Mouse (Mus musculus) ES-Bruce4 (cell line): ENCODE measurements around the gene Zcchc10.
"Not testable (repeated sequence)": the region's sequence is repeated elsewhere in the genome, so short reads cannot be mapped to it uniquely, and the experiment has no call there.

ENCODE experiments used
- EP300 ChIP-seq: IDR thresholded peaks from 2 replicates; pipeline ENCODE4 v1.6.1; 2011; ENCODE audit warnings: low read depth, low read length; ENCODE audit not compliant: insufficient read depth
- POLR2A ChIP-seq: IDR thresholded peaks from one replicate; pipeline ENCODE4 v1.8.1; 2011; ENCODE audit warnings: low read length; ENCODE audit not compliant: insufficient read depth

GRCm38 (mm10) chr11:53319867-53320266 lies 4.6 kb upstream of the Zcchc10 start:
- TF ChIP-seq EP300, POLR2A: not testable (repeated sequence)
